Mouse (Mus musculus): ENCODE data around the gene Xylt1.

Gene Xylt1

DNA sequence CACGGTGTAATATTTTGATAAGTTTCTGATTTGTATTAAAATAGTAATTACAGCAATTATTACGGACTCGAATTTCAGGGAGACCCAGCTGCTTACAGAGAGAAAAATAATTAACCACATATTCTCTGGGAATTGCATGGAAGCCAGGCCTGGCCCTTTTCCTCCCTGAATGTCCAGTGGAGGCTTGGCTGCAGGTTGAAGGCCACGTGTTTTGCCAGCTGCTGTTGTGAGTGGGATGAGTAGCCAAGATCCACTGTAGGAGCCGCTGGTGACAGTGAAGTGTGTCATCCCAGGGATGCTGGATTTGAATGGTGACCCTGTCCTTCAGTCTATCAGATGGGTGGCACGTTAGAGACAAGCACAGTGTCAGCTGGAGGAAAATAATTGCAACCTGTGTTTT is 14.7 kb downstream of the Xylt1 start:
- DNase-seq (ENCODE audit: low spot score): no peak

DNA sequence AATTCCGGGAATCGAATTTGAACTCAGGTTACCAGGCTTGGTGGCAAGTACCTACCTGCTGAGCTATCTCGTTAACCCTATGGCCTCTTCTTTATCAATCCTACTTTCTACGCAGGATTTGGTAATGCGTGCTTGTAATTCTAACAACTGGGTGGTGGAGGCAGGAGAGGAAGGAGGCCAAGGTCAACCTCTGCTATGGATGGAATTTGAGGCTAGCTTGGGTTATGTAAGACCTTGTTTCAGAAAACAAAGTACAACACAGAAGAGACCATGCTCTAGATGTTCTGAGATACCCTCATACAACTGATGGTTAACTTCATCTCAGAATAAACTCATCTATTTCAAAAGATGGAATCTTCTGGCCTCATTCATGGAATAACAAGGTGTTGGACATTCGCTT is 17.1 kb downstream of the Xylt1 start:
- DNase-seq (ENCODE audit: low spot score): no peak

DNA sequence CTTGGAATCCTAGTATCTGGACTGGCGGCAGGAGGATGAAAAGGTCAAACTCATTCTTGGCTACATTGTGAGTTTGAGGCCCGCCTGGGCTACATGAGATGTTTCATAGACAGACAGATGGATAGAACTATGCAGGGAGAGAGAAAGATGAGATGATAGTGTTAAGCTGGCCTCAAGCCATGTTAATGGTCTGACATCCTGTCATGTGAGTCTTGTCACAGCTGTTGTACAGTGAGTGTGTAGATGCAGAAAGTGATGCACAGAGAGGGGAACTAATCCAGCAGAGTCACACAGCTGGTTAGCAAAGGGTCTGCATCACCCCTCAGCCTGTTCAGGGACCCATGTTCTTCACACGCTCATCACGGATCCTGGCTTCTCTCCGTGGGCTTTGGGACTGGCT is 19.2 kb downstream of the Xylt1 start:
- no peak for DNase-seq (ENCODE audit: low spot score)

DNA sequence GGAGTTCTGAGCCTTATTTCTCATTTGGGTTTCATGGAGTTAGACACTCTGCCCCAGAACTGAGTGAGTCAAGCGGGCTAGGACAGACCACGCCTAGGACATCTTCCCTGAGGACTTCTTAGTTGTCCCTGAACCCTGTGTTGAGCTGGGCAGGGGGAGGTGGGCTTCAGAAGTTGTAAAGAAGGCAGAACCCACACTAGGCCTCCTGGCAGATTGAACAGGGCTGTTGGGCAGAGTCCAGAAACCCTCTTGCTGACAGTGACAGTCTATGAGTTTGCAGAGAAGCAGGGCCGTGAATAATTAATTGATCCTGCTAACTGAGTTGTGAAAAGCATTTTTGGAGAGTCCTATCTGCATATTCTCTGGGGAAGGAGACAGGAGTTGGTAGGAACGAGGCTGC is 20.8 kb downstream of the Xylt1 start:
- DNase-seq (ENCODE audit: low spot score): no peak

DNA sequence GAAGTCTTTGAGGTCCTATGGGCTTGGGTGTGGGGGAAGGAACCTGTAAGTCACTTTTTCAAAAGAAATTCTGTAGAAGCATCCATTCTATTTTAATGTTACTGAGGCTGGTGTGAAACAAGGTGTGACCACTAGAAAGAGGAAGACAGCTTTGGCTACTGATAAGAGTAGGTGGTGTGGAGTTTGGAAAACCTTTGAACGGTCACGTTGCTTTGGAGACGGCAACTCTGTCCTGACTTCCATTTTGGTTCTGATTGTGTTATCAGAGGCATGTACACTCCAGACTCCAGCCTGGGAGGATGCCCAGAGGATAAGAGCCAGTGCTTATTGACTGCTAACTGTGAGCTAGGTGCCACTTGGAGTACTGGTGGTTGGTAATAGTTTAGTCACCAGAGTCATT is 25.6 kb downstream of the Xylt1 start:
- no peak for DNase-seq (ENCODE audit: low spot score)

DNA sequence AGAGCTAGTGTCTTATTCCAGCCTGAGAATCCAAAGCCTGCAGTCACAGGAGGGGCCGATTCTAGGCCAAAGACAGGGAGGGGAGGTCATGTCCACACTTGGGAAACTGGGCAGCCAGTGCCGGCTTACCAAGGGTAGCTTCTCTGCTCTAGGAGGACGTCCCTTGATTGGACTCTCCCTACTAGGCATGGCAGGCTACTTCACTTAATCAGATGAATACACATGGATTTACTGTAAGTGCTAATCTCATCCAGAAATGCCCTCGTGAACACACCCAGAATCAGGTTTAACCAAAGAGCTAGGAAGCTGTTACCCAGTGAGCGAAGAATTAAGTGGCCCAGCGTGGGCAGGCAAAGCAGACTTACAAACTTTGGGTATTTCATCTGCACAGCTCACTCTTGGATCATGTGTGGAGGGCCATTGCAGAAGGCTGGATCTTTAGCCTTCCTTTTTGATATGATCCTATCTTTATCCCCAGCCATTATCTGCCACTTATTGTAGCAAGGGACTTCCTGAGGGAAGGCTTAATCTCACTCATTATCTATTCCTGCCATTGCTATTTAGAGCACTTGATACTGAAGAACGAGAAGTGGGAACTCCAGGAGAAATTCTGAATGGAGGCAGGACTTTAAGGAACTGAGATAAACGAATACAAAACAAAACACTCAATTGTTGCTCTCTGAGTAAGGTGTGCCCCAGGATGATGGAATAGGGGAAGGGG is 28.6 kb downstream of the Xylt1 start:
- no peak for DNase-seq (ENCODE audit: low spot score)

DNA sequence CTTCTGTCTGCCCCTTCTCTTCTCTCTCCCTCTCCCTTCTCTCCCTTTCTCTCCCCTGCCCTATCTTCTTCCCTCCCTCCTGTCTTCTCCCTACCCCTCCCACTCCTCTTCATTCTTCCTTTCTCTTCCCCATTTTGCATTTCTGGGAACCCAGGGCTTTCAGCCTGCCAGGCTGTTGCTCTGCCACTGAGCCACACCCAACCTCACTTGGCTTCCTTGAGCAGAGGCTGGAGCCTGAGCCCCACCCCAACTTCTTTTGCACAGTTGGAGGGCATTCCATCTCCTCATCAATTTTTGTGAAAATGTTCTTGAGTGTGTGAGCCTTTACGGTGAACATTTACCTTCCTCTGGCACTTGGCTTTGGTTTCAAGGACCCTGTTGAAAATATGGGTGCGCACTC is 31.1 kb downstream of the Xylt1 start:
- DNase-seq (ENCODE audit: low spot score): no peak

DNA sequence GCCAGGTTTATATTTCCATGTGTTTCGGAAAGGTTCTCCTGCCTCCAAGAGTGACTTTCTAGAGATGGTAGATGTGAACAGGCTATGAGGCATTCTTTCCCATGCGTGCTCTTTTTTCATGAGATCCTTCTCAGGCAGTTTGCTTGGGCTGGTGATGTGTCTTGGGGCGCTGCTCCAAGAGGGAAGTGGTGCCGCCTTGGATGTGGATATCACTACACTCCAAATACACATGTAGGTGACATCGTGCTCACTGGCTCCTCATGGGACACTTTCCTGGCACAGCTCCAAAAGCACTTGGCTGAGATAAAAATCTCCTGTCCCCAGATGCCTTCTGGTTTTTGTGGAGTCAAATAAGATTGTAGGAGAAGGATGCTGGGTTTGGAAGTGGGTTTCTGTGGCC is 31.6 kb downstream of the Xylt1 start:
- DNase-seq (ENCODE audit: low spot score): no peak

DNA sequence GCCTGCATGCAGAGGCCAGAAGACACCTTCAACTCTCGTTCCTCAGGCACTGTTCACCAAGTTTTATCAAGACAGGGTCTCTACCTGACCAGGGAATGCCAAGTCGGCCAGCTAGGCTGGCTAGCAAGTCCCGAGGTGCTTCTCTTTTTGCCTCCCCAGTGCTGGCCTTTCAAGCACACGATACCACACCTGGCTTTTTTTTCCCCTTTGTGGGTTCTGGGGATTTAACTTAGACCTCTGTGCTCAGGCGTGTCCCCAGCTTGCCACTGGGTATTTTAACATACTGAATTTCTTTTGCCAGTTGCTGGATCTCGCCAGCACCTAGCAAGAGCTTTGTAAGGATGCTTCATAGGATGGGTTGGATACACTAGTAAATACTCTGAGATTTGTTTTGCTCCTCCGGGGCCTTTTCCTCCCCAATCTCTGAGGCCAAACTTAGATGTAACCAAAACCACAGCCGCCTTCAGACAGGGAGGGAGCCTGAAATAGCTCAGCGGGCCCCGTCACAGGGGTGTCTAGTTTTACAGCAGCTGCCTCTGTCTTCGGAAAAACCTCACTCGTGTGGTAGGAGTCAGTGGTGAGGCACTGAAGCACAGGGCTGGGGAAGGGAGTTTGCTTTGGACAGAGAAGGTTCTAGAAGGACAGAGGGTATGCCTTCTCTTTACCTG is 33.7 kb downstream of the Xylt1 start:
- no peak for DNase-seq (ENCODE audit: low spot score)

DNA sequence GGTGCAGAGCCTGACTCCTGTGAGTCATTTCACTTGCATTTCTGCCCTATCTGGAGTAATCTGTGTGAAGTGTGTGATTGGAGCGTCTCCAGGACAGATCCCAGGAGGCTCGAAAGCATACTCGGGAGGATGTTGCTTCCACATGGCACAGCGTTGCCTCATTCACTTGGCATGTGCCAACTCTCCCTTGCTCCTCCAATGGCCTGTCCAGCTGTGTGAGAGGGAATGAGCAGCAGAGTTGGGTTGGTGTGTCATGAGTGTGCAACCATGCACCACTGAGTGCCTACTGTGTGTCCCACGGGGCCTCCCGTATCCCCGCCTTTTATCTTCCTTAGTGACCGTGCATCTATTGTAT is 34.2 kb downstream of the Xylt1 start:
- no peak for DNase-seq (ENCODE audit: low spot score)

DNA sequence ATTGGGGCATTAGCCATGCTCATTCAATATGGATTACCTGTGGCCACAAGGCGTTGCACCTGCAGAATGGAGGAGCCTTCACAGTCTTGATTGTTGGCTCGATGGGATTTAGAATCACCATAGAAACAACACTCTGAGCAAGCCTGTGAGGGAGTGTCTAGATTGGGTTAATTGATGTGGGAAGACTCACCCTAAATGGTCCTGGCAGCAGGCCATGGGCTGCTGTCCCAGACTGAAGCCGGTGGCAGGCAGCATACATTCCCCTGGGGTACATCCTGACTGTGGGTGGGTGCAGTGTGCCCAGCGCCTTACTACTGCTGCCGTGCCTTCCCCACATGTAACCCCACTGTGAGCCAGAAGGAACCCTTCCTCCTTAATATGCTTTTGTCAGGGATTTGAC is 38.3 kb downstream of the Xylt1 start:
- no peak for DNase-seq (ENCODE audit: low spot score)

DNA sequence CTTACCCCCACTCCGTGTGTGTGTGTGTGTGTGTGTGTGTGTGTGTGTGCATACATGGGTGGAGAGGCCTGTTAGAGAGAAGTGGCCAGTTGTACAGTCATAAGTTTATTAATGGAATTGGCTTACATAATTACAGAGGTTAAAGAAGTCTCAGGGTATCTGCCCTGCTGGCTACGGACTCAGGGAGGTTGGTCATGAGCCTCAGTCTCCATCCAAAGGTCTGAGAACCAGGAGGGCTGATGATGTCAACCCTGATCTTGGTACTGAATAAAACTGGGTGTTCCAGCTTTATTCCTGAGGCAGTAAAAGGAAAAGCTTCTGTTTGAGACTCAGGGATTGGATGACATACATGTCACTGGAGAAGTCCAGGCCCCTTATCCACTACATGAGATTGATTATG is 39.1 kb downstream of the Xylt1 start:
- no peak for DNase-seq (ENCODE audit: low spot score)

DNA sequence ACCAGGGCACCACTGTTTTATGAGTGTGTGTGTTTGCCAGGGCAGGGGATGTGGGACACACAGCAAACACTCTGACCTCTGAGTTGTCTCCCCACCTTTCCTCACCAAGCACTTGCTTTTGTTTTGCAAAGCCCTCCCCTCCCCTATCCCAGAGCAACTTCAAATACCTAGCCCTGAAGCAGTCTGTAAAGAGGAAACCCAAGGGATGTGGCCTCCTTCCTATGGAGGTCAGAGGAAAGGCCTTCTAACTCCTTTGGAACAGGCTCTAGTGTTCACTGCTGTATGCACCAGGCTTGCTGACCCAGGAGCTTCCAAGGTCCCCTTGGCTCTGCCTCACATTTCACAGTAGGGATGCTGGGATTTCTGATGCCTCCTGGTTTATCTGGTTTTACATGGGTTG is 39.5 kb downstream of the Xylt1 start:
- no peak for DNase-seq (ENCODE audit: low spot score)

DNA sequence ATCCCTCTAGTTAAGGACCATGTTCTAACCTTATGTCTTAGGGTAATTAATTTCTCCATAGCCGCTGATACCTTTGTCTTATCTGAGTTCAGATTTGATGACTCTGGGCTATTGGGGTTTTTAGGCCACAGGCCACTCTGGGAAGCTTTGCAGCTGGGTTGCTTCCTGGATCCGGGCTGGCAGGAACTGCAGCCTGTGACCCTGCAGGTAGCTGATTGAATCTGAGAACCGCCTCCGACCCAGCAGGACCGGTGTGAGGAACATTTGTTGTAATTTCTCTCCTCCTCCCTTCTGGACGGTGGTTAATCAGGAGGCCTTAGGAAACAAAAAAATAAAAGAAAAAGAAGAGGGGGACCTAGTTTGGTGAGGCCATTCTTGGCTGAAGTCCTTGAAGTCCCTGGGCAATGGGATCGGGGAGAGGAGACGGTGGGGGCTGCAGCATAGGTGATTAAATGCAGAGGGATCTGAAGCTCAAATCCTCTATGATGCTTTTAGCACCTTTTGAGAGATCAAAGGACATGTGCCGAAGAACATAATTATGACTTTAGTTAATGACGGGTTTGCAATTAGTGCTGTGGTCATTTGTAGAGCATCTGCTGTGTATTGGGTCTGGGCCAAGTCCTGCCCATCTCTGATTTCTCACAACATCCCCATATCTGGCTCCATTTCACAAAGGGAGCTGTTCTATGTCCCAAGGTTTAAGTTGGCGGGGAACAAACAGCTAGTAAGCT is 40.2 kb downstream of the Xylt1 start:
- no peak for DNase-seq (ENCODE audit: low spot score)

DNA sequence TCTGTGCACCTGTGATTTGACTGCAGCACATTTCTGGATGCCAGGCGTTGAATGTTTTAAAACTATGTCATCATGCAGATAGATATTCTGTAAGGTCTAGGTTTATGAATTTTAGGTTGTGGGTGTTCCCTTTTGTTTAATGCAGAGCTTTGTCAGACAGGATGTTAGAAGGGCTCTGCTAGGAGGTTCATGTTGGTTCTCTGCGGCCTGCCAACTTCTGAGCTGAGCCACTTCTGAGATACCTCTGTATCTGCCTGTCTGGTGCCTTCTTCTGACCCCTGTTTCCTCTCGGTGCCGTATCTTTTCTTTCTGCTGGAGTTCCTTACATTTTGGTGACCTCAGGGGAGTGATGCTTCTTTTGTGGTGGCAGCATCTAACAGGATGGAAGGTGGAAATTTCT is 44.1 kb downstream of the Xylt1 start:
- DNase-seq (ENCODE audit: low spot score): no peak

DNA sequence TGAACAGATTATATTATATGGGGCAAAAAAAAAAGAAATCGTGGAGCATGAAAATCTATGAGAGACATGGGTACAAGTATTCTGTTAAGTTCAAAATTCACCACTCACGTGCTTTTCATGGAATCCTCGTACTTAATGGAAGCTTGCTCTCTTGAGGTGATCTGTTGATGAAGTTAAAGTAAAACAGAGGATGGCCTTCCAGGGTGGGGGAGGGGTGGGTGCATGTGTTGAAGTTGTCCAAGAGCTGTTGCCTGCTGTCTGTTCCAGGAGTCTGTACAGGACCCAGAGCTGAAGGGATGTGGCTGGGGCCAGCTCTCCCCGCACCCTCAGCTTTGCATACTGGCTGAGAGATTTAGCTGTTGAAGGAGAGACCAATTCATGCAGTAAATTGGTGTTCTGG is 45.6 kb downstream of the Xylt1 start:
- DNase-seq (ENCODE audit: low spot score): peak; percentile 36

DNA sequence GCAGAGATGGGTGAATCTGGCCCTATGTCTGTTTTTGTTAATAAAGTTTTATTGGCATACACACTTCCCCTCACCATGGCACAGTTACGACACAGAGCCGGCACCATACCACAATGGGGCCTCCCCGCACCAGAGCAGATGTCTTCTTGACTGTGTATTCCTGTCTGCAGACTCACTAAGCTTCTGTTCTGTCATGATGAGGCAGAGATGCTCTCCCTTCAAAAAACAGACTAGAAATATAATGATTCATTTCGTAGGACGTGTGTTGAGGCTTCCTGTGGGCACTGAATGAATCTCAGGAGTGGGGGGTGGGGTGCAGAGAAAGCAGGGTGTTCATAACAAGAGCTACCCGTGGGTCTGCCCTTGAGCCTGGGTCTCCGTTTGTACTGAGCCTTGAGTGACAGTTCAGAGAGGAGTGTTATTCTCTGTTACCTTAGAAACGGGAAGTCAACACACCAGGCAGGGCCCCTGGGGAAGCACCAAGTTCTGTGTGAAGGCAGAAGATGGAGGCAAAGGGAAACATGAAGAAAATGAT is 48.0 kb downstream of the Xylt1 start:
- DNase-seq (ENCODE audit: low spot score): no peak

DNA sequence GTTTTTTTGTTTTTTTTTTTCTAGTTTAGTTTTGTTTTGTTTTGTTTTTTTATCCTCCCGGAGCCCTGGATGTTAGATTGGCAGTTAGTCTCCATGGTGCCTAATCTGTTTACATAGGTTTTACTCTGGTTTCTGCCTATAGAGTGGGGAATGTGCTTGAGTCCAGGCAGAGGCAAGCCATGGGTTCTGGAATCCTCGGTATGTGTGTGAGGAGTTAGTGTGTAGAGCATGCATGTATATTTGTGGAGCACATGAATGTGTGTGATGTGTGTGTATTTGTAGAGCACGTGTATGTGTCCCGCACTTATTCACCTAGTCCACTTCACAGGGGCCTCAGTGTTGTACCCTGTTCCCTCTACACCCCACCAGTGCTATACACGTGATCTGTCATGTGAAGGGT is 48.7 kb downstream of the Xylt1 start:
- DNase-seq (ENCODE audit: low spot score): peak; percentile 18

DNA sequence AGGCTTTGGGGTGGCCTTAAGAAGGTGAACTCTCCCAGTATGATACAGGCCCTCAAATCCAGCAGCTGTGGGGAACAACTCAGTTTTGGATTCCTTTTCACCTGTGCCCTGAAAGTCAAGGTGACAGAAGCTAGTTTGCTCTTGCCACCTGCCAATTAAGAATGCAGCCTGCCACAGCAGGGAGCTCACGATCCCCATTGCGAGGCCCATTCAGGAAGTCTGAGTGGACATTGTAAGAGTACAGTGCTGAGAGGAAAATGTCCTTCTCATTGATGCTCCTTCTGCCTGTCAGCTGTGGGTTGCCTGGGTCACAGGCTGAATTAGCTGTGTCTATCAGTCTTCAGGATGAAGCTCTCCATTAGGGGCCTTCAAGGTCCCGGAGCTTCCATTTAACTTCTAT is 49.1 kb downstream of the Xylt1 start:
- no peak for DNase-seq (ENCODE audit: low spot score)

DNA sequence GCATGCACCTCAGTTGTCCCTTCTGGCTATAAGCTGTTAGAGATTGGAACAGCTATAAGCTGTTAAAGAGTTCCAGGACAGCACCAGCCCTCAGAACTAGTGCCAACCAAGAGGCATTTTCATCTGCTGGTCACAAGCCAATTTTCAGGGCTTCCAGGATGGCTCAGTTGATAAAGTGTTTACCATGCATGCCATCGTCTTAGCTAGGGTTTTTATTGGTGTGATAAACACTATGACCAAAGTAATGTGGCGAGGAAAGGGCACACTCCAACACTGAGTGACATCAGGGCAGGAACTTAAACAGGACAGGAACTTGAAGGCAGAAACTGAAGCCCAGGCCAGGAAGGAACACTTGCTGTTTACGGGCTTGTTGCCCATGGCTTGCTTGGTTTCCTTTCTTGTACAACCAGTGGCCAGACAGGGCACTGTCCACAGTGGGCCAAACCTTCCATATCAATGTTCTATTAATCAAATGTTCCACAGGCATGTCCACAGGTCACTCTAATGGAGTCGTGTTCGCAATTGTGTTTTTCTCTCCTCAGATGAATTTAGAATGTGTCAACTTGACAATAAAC is 49.7 kb downstream of the Xylt1 start:
- no peak for DNase-seq (ENCODE audit: low spot score)

DNA sequence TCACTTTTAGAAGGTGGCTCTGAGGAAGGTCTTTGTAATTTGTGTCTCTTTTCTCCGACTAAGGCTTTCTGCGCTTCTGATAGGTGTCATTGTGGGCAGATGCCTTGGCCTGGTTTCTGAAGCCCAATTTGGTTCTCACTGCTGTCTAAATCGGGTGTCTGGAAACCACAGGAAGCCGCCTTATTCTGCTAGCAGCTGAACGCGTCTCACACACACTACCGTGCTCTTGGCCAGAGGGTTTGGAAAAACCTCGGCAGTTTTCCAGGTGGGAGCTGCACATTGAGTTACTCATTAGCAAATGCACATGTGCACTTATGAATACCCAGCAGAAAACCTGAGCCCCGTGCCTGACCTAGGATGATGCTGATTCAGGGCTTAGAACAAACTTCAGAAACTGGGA is 52.9 kb downstream of the Xylt1 start:
- no peak for DNase-seq (ENCODE audit: low spot score)

DNA sequence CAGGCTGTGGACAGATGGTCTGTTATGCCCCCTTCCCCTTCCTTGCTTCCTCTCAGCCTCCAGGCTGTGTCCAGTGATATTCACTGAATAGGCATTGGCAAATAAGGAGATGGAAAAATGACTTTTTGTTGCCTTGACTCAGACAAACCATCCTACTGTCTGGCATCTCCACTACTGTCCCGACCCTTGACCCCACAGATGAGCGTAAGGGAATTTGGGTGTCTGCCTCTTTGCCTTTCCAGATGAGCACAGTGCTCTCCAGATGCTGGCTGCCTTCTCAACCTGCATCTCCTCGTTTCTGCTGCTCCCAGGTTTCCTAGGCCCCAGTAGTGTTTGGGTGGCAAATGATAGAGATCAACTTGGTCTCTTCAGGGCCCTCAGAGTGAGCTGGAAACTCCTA is 54.3 kb downstream of the Xylt1 start:
- DNase-seq (ENCODE audit: low spot score): no peak
